Mouse (Mus musculus) Muller cell, postnatal 12 days (primary cell): ENCODE data around the gene Sycp2.

Experiments
- DNase-seq: peaks from one replicate; pipeline ENCODE4 v3.0.0-alpha.2; 2015; ENCODE audit errors: inconsistent ontology term

The Sycp2 gene

GRCm38 (mm10) chr2:178303453-178304187 lies 103.9 kb downstream of the Sycp2 start:
- no peak for DNase-seq
